Mouse (Mus musculus) liver, postnatal 0 days (tissue): ENCODE results near the gene Aimp1. TPM values are rescaled to one million over a fixed set of nuclear protein-coding genes. Genes with fewer than 3 reads are reported as not detected.
A peak's percentile ranks its signal among the peaks of the same experiment; 100 is the strongest.

Experiments used
- ATAC-seq: fragments of 200-750 bp; cut with Nextera tagmentation; 2 replicates; pipeline ENCODE4 v1.8.0; 2017; ENCODE audit warnings: mild to moderate bottlenecking, moderate library complexity
- DNase-seq: peaks from one replicate; pipeline ENCODE4 v3.0.0-alpha.2; 2016
- H3K27ac ChIP-seq: fragments of 300-500 bp; sonication (generic); 2 replicates; pipeline ENCODE4 v1.5.1; 2014; ENCODE audit warnings: antibody characterized with exemption, moderate library complexity, mild to moderate bottlenecking, low read depth
- H3K27me3 ChIP-seq: fragments of 300-500 bp; sonication (generic); 2 replicates; pipeline ENCODE4 v1.6.1; 2014; ENCODE audit warnings: low read length, control low read depth, mixed read lengths; ENCODE audit not compliant: insufficient read depth
- H3K36me3 ChIP-seq: fragments of 300-500 bp; sonication (generic); replicated peaks from 2 replicates; pipeline ENCODE4 v1.6.1; 2014; ENCODE audit warnings: mild to moderate bottlenecking, control low read depth, low read length, moderate library complexity, mixed read lengths; ENCODE audit not compliant: insufficient read depth
- H3K4me1 ChIP-seq: fragments of 300-500 bp; sonication (generic); 2 replicates; pipeline ENCODE4 v1.6.1; 2014; ENCODE audit warnings: antibody characterized with exemption, mild to moderate bottlenecking, control low read depth; ENCODE audit not compliant: insufficient read depth
- H3K4me2 ChIP-seq: fragments of 300-500 bp; sonication (generic); 2 replicates; pipeline ENCODE4 v1.6.1; 2014; ENCODE audit warnings: low read depth, mild to moderate bottlenecking, low read length, moderate library complexity, mixed read lengths
- H3K4me3 ChIP-seq: fragments of 300-500 bp; sonication (generic); 2 replicates; pipeline ENCODE4 v1.5.1; 2014; ENCODE audit warnings: low read depth, low read length
- H3K9ac ChIP-seq: fragments of 300-500 bp; sonication (generic); replicated peaks from 2 replicates; pipeline ENCODE4 v1.6.1; 2014; ENCODE audit warnings: mild to moderate bottlenecking, moderate library complexity
- H3K9me3 ChIP-seq: fragments of 300-500 bp; sonication (generic); 2 replicates; pipeline ENCODE4 v1.6.1; 2016; ENCODE audit warnings: mild to moderate bottlenecking, control low read depth, low read length, mixed read lengths
- CTCF ChIP-seq: sonication (generic); IDR thresholded peaks from 2 replicates; pipeline ENCODE4 v1.5.1; 2016; ENCODE audit warnings: antibody characterized with exemption, low read depth
- EP300 ChIP-seq: IDR thresholded peaks from 2 replicates; pipeline ENCODE4 v1.6.1; 2016; ENCODE audit warnings: antibody characterized with exemption, low read depth, mild to moderate bottlenecking
- WGBS: fragments of 180-500 bp; shearing (Covaris S2); extraction: QIAGEN DNeasy Blood & Tissue Kit; methylation state at CpG from one replicate; pipeline ENCODE4 v1.1.7; 2014; ENCODE audit not compliant: insufficient replicate concordance; 5-methylcytosine and 5-hydroxymethylcytosine counted together
- polyA plus RNA-seq: library from polyadenylated mRNA; unstranded; fragments of >200 nt; fragmentation: Nextera tagmentation; extraction: Ambion mirVana; gene quantifications from 2 replicates; pipeline ENCODE4 v1.2.1, GENCODE M21; 2015

The Aimp1 gene
- polyA plus RNA-seq, 1 experiment from 2014 or later, result 28.2 TPM

DNA sequence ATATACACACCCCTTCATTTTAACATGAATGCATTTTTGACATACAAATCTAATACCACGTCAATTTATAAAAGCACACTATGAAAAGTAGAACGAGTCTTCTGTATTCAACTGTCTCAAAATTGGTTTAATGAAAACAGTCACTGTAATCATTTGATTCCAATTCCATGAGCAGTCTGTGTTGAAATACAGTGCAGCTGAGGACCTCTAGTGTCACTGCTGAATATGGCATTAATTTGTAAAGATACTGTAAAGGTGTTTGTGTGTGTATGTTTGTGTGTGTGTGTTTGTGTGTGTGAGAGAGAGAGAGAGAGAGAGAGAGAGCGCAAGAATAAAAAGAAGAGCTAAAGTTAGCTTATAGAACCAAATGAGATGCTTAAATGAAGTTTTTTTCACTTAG, 17.2 kb upstream of the Aimp1 start:
- no peaks in the 10 kb centered on the region for H3K27me3 ChIP-seq
- no peak overlapping the region for H3K4me2 ChIP-seq
- H3K9me3 ChIP-seq, result no peaks in the 10 kb centered on the region
- ATAC-seq (no peak), DNase-seq (no peak)
- no peak overlapping the region for H3K4me3 ChIP-seq
- no peaks in the 10 kb centered on the region for H3K36me3 ChIP-seq
- no peak overlapping the region for H3K27ac ChIP-seq
- H3K9ac ChIP-seq, result no peak overlapping the region
- WGBS, result 70% methylated on average over 3 of the region's 3 CpGs
- TF ChIP-seq EP300 (no peak), CTCF (peak; percentile 69)
- no peaks in the 10 kb centered on the region for H3K4me1 ChIP-seq

GRCm38 (mm10) chr3:132683447-132684230, 531 bp downstream of the Aimp1 start, which contains the start of gene Tbck:
Gene Tbck (plus strand): TSS chr3:132684144.
- H3K27ac ChIP-seq, result peak within 1 kb of the TSS; percentile 85
- H3K4me2 ChIP-seq, result peak within 1 kb of the TSS; percentile 76
- ATAC-seq (peak; percentile 97), DNase-seq (peak; percentile 94)
- H3K9ac ChIP-seq, result peak within 1 kb of the TSS; percentile 92
- no peaks in the 10 kb centered on the region for H3K9me3 ChIP-seq
- H3K27me3 ChIP-seq, result no peaks in the 10 kb centered on the region
- 0 out of 2 replicates have a peak, but pooled peaks cover 3% of the 10 kb centered on the region for H3K36me3 ChIP-seq
- TF ChIP-seq EP300, result peak; percentile 78; the same call in 1 of the 2 replicates
- TF ChIP-seq CTCF, result no peak
- H3K4me3 ChIP-seq, result peak within 1 kb of the TSS; percentile 65
- WGBS, result 0% methylated on average over 42 of the region's 42 CpGs
- peaks cover 7% of the 10 kb centered on the region for H3K4me1 ChIP-seq

- no peak overlapping the region for H3K4me3 ChIP-seq
- no peak overlapping the region for H3K4me2 ChIP-seq
- TF ChIP-seq CTCF (no peak), EP300 (no peak)
- no peak overlapping the region for H3K27ac ChIP-seq
- H3K27me3 ChIP-seq, result no peaks in the 10 kb centered on the region
- H3K9ac ChIP-seq, result no peak overlapping the region
- H3K4me1 ChIP-seq, result peaks cover 1% of the 10 kb centered on the region
- ATAC-seq, result no peak
- no peak for DNase-seq
- 51% methylated on average over 2 of the region's 2 CpGs for WGBS
- H3K9me3 ChIP-seq, result no peaks in the 10 kb centered on the region
- peaks cover 13% of the 10 kb centered on the region for H3K36me3 ChIP-seq
Observed at GRCm38 (mm10) chr3:132677494-132677893, 6.7 kb downstream of the Aimp1 start.

- peaks cover 17% of the 10 kb centered on the region for H3K36me3 ChIP-seq
- no peak overlapping the region for H3K27ac ChIP-seq
- H3K27me3 ChIP-seq, result no peaks in the 10 kb centered on the region
- WGBS, result 82% methylated on average over 2 of the region's 2 CpGs
- no peak overlapping the region for H3K4me3 ChIP-seq
- H3K4me1 ChIP-seq, result no peaks in the 10 kb centered on the region
- no peak overlapping the region for H3K9ac ChIP-seq
- DNase-seq (no peak), ATAC-seq (no peak)
- no peaks in the 10 kb centered on the region for H3K9me3 ChIP-seq
- no peak overlapping the region for H3K4me2 ChIP-seq
- no peak for TF ChIP-seq CTCF
- no peak for TF ChIP-seq EP300
Observed at GRCm38 (mm10) chr3:132655955-132656354, 28.2 kb downstream of the Aimp1 start.

DNA sequence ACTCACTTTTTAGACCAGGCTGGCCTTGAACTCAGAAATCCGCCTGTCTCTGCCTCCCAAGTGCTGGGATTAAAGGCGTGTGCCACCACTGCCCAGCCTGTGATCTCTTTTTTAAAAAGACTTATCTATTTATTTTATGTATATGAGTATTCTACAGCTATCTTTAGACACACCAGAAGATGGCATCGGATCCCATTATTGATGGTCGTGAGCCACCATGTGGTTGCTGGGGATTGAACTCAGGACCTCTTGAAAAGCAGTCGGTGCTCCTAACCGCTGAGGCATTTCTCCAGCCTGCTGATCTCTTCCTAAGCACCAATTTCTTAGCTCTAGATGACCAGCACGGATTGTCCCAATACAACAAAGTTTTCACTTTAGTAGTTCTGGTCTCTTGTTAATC, 30.2 kb downstream of the Aimp1 start:
- Histone ChIP-seq H3K4me1 (no peaks in the 10 kb centered on the region), H3K27ac (no peak overlapping the region), H3K27me3 (no peaks in the 10 kb centered on the region), H3K36me3 (no peaks in the 10 kb centered on the region; the same call in 1 of the 2 replicates), H3K4me3 (no peak overlapping the region), H3K9me3 (no peaks in the 10 kb centered on the region), H3K9ac (no peak overlapping the region), H3K4me2 (no peak overlapping the region)
- ATAC-seq (no peak), DNase-seq (no peak)
- TF ChIP-seq CTCF (no peak), EP300 (no peak)
- WGBS, result 85% methylated on average over 7 of the region's 7 CpGs

GRCm38 (mm10) chr3:132651776-132652175, 32.4 kb downstream of the Aimp1 start:
- H3K9ac ChIP-seq, result no peak overlapping the region
- no peak overlapping the region for H3K27ac ChIP-seq
- TF ChIP-seq EP300, result no peak
- no peak for TF ChIP-seq CTCF
- H3K27me3 ChIP-seq, result no peaks in the 10 kb centered on the region
- DNase-seq (no peak), ATAC-seq (no peak)
- no peak overlapping the region for H3K4me3 ChIP-seq
- no peaks in the 10 kb centered on the region for H3K36me3 ChIP-seq
- H3K4me1 ChIP-seq, result no peaks in the 10 kb centered on the region
- H3K9me3 ChIP-seq, result no peaks in the 10 kb centered on the region
- no peak overlapping the region for H3K4me2 ChIP-seq
- WGBS, result 60% methylated on average over 3 of the region's 3 CpGs
